Comparison of ENCODE assay signal across 16 mouse cellular contexts in genomic region chr14:54439155-54439554, GRCm38 (mm10).
"Had no signal": no experiment of that assay in that cellular context is flagged by ENCODE, and none has a peak within 500 bp of the region (broad histone marks: within the 10 kb centered on the region; RNA-seq: fewer than 3 reads in every experiment).

No protein-coding gene starts in this region.

- H3K4me2 ChIP-seq: neural tube, embryonic 12.5 days; neural tube, embryonic 13.5 days; neural tube, embryonic 15.5 days; stomach, embryonic 15.5 days had no signal

- H3K4me3 ChIP-seq: neural tube, embryonic 12.5 days; neural tube, embryonic 13.5 days; neural tube, embryonic 15.5 days; stomach, embryonic 15.5 days had no signal

- H3K36me3 ChIP-seq: neural tube, embryonic 15.5 days had no signal

- DNase-seq: retina, postnatal 1 day; right cerebral cortex, adult 18-20 months; right cerebral cortex, postnatal 14 days; right cerebral cortex, postnatal 25 days; right cerebral cortex, postnatal 4 days; spleen, adult 18-20 months; thymus, adult 18-20 months; thymus, adult 2 months; thymus, postnatal 14 days; thymus, postnatal 36 days; thymus, postnatal 4 days had no signal

- H3K9me3 ChIP-seq: neural tube, embryonic 12.5 days; neural tube, embryonic 13.5 days; neural tube, embryonic 15.5 days; stomach, embryonic 15.5 days had no signal

- H3K9ac ChIP-seq: neural tube, embryonic 12.5 days; neural tube, embryonic 13.5 days; neural tube, embryonic 15.5 days; stomach, embryonic 15.5 days had no signal

- H3K27ac ChIP-seq: neural tube, embryonic 12.5 days; neural tube, embryonic 13.5 days; neural tube, embryonic 15.5 days; stomach, embryonic 15.5 days; stomach, postnatal 0 days had no signal

- H3K27me3 ChIP-seq: neural tube, embryonic 12.5 days; neural tube, embryonic 13.5 days; neural tube, embryonic 15.5 days; stomach, embryonic 15.5 days had no signal
